In the genomic region with DNA sequence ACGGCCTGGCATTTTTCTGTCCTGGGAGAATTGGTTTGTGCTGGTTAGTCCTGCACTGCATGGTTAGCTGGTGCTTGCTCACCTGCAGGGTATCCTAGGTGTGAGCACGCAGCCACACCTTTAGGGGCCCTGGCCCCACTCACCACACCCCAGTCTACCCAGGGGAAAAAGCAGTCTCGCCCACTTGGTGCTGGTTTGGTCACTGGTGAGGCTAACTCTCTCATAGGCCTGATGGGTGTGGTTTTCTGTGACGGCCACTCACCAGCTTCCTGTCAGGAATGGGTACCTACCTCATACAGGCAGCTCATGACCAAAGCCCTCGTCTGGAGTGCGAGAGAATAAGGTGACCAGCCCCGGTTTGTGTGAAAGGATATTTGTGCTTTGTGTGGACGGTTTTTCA, we compare ENCODE assay signal across 20 mouse cellular contexts. TPM values are rescaled to one million over a fixed set of nuclear protein-coding genes. Genes with fewer than 3 reads are reported as not detected.
DNase-seq lines count a peak whose midpoint lies in the region; ATAC-seq lines count a peak whose summit lies in the region.
"Had no signal": no experiment of that assay in that cellular context is flagged by ENCODE, and none has a peak within 500 bp of the region (broad histone marks: within the 10 kb centered on the region; RNA-seq: fewer than 3 reads in every experiment).

No protein-coding gene starts in this region.

- ATAC-seq in heart, embryonic 13.5 days (ENCODE audit: extremely low read depth, insufficient number of reproducible peaks, low FRiP score, low TSS enrichment), result no peak
- no peak for ATAC-seq in limb, embryonic 12.5 days (ENCODE audit: insufficient number of reproducible peaks, insufficient read depth, low FRiP score, low TSS enrichment, low read depth)
- no peak for ATAC-seq in neural tube, embryonic 13.5 days (ENCODE audit: low read depth)
- ATAC-seq in neural tube, embryonic 15.5 days (ENCODE audit: low FRiP score), result no peak
- ATAC-seq: activated CD4-positive, CD25-positive, alpha-beta regulatory T cell, adult 4 months; forebrain, embryonic 13.5 days; inflammation-experienced regulatory T-cells, adult 6 months; midbrain, embryonic 13.5 days; Patski had no signal

- peaks cover 20% of the 10 kb centered on the region for H3K36me3 ChIP-seq in heart, embryonic 13.5 days
- peaks cover 24% of the 10 kb centered on the region; the same call in 1 of the 2 replicates for H3K36me3 ChIP-seq in limb, embryonic 12.5 days
- peaks cover 30% of the 10 kb centered on the region for H3K36me3 ChIP-seq in limb, embryonic 10.5 days
- peaks cover 6% of the 10 kb centered on the region; the same call in 1 of the 2 replicates for H3K36me3 ChIP-seq in neural tube, embryonic 13.5 days
- 0 out of 2 replicates have a peak, but pooled peaks cover 3% of the 10 kb centered on the region for H3K36me3 ChIP-seq in neural tube, embryonic 15.5 days

- H3K9ac ChIP-seq in heart, embryonic 13.5 days, result 0 out of 2 replicates have a peak overlapping the region, but pooled peaks have one; percentile 41
- no peak overlapping the region for H3K9ac ChIP-seq in limb, embryonic 12.5 days (replicated peaks)
- peak overlapping the region; percentile 41; the same call in 1 of the 2 replicates for H3K9ac ChIP-seq in neural tube, embryonic 13.5 days
- no peak overlapping the region for H3K9ac ChIP-seq in neural tube, embryonic 15.5 days (replicated peaks)
- H3K9ac ChIP-seq: forebrain, embryonic 13.5 days; midbrain, embryonic 13.5 days had no signal

- peaks cover 78% of the 10 kb centered on the region for H3K4me1 ChIP-seq in heart, embryonic 13.5 days
- H3K4me1 ChIP-seq in limb, embryonic 12.5 days (replicated peaks), result peaks cover 50% of the 10 kb centered on the region
- H3K4me1 ChIP-seq in limb, embryonic 10.5 days, result peaks cover 43% of the 10 kb centered on the region
- H3K4me1 ChIP-seq in neural tube, embryonic 13.5 days (replicated peaks), result peaks cover 35% of the 10 kb centered on the region
- peaks cover 32% of the 10 kb centered on the region for H3K4me1 ChIP-seq in neural tube, embryonic 15.5 days

- H3K4me2 ChIP-seq in heart, embryonic 13.5 days, result no peak overlapping the region
- no peak overlapping the region for H3K4me2 ChIP-seq in limb, embryonic 12.5 days
- no peak overlapping the region for H3K4me2 ChIP-seq in neural tube, embryonic 13.5 days
- H3K4me2 ChIP-seq in neural tube, embryonic 15.5 days, result no peak overlapping the region
- H3K4me2 ChIP-seq: forebrain, embryonic 13.5 days; midbrain, embryonic 13.5 days had no signal

- DNase-seq in heart, postnatal 4 days, result no peak
- no peak for DNase-seq in limb, embryonic 10.5 days (ENCODE audit: low spot score)
- no peak for DNase-seq in gastrocnemius, postnatal 25 days
- DNase-seq in urinary bladder, postnatal 10 days (ENCODE audit: low spot score), result no peak
- DNase-seq: adrenal gland, postnatal 14 days; B cell, adult 2 months; cerebellum, adult 11-12 months; cerebellum, postnatal 25 days; retina, postnatal 1 day had no signal

- H3K27ac ChIP-seq in heart, embryonic 13.5 days (replicated peaks), result peak overlapping the region; percentile 39; the same call in 1 of the 2 replicates
- 0 out of 2 replicates have a peak overlapping the region, but pooled peaks have one; percentile 8 for H3K27ac ChIP-seq in limb, embryonic 12.5 days
- H3K27ac ChIP-seq in limb, embryonic 10.5 days, result no peak overlapping the region
- H3K27ac ChIP-seq in neural tube, embryonic 13.5 days (replicated peaks), result no peak overlapping the region
- H3K27ac ChIP-seq in neural tube, embryonic 15.5 days (replicated peaks), result no peak overlapping the region
- H3K27ac ChIP-seq: forebrain, embryonic 13.5 days; kidney, postnatal 0 days; midbrain, embryonic 13.5 days had no signal

- H3K9me3 ChIP-seq in heart, embryonic 13.5 days, result no peaks in the 10 kb centered on the region
- no peaks in the 10 kb centered on the region for H3K9me3 ChIP-seq in limb, embryonic 12.5 days
- H3K9me3 ChIP-seq in limb, embryonic 10.5 days (replicated peaks), result no peaks in the 10 kb centered on the region
- no peaks in the 10 kb centered on the region for H3K9me3 ChIP-seq in neural tube, embryonic 13.5 days
- no peaks in the 10 kb centered on the region for H3K9me3 ChIP-seq in neural tube, embryonic 15.5 days (replicated peaks)
- H3K9me3 ChIP-seq: forebrain, embryonic 13.5 days; hindbrain, embryonic 10.5 days; midbrain, embryonic 13.5 days had no signal

- no peak overlapping the region for H3K4me3 ChIP-seq in heart, embryonic 13.5 days
- H3K4me3 ChIP-seq in limb, embryonic 12.5 days (replicated peaks), result no peak overlapping the region
- no peak overlapping the region for H3K4me3 ChIP-seq in limb, embryonic 10.5 days
- H3K4me3 ChIP-seq in neural tube, embryonic 13.5 days, result no peak overlapping the region
- H3K4me3 ChIP-seq in neural tube, embryonic 15.5 days (replicated peaks), result no peak overlapping the region
- H3K4me3 ChIP-seq: forebrain, embryonic 13.5 days; hindbrain, embryonic 10.5 days; midbrain, embryonic 13.5 days had no signal

- WGBS in heart, embryonic 13.5 days, result 76% methylated on average over 8 of the region's 8 CpGs
- WGBS in limb, embryonic 12.5 days, result 75% methylated on average over 8 of the region's 8 CpGs
- 83% methylated on average over 8 of the region's 8 CpGs for WGBS in limb, embryonic 10.5 days
- 79% methylated on average over 8 of the region's 8 CpGs for WGBS in neural tube, embryonic 13.5 days
- WGBS in neural tube, embryonic 15.5 days, result 81% methylated on average over 8 of the region's 8 CpGs

- no peaks in the 10 kb centered on the region for H3K27me3 ChIP-seq in heart, embryonic 13.5 days (replicated peaks)
- H3K27me3 ChIP-seq in limb, embryonic 12.5 days, result no peaks in the 10 kb centered on the region
- no peaks in the 10 kb centered on the region for H3K27me3 ChIP-seq in limb, embryonic 10.5 days (ENCODE audit: low read depth, poor library complexity, severe bottlenecking)
- no peaks in the 10 kb centered on the region for H3K27me3 ChIP-seq in neural tube, embryonic 13.5 days
- no peaks in the 10 kb centered on the region for H3K27me3 ChIP-seq in neural tube, embryonic 15.5 days (replicated peaks)
- H3K27me3 ChIP-seq: midbrain, embryonic 13.5 days; Patski had no signal

RNA-seq across cellular contexts. Expression of a gene that starts 29.4 kb away (rescaled TPM):
- polyA plus RNA-seq in heart, embryonic 13.5 days (2015; fragmentation: Nextera tagmentation; extraction: Ambion mirVana), result 46.4 and 47.1 TPM in 2 replicates
- total RNA-seq in heart, postnatal 4 days (2021), result 10 to 100 TPM; 45.4 to 46.0 TPM
- polyA plus RNA-seq in limb, embryonic 12.5 days (2016; fragmentation: Nextera tagmentation; extraction: Ambion mirVana), result 48.0 and 48.1 TPM in 2 replicates
- polyA plus RNA-seq in limb, embryonic 10.5 days (2016; fragmentation: Nextera tagmentation; extraction: Ambion mirVana), result 40.9 and 47.9 TPM in 2 replicates
- polyA plus RNA-seq in neural tube, embryonic 13.5 days (2015; fragmentation: Nextera tagmentation; extraction: Ambion mirVana), result 35.9 and 37.3 TPM in 2 replicates
- polyA plus RNA-seq in neural tube, embryonic 15.5 days (2015; fragmentation: Nextera tagmentation; extraction: Ambion mirVana), result 30.7 and 34.7 TPM in 2 replicates
- total RNA-seq in gastrocnemius, postnatal 25 days (2021), result 10 to 100 TPM in 1 of 2 experiments, 1 to 10 TPM in 1; 8.1 to 12.4 TPM

RNA-seq across cellular contexts. Expression of a gene that starts 56.1 kb away (rescaled TPM):
- polyA plus RNA-seq in heart, embryonic 13.5 days (2015; fragmentation: Nextera tagmentation; extraction: Ambion mirVana), result 108 and 112 TPM in 2 replicates
- 100 to 1,000 TPM; 151 to 169 TPM for total RNA-seq in heart, postnatal 4 days (2021)
- 184 and 185 TPM in 2 replicates for polyA plus RNA-seq in limb, embryonic 12.5 days (2016; fragmentation: Nextera tagmentation; extraction: Ambion mirVana)
- 194 and 232 TPM in 2 replicates for polyA plus RNA-seq in limb, embryonic 10.5 days (2016; fragmentation: Nextera tagmentation; extraction: Ambion mirVana)
- polyA plus RNA-seq in neural tube, embryonic 13.5 days (2015; fragmentation: Nextera tagmentation; extraction: Ambion mirVana), result 102 and 106 TPM in 2 replicates
- 104 and 116 TPM in 2 replicates for polyA plus RNA-seq in neural tube, embryonic 15.5 days (2015; fragmentation: Nextera tagmentation; extraction: Ambion mirVana)
- total RNA-seq in gastrocnemius, postnatal 25 days (2021), result 10 to 100 TPM; 52.0 to 67.4 TPM

RNA-seq across cellular contexts. Expression of a gene that starts 56.1 kb away (rescaled TPM):
- 8.1 and 9.6 TPM in 2 replicates for polyA plus RNA-seq in heart, embryonic 13.5 days (2015; fragmentation: Nextera tagmentation; extraction: Ambion mirVana)
- total RNA-seq in heart, postnatal 4 days (2021), result 10 to 100 TPM; 12.9 to 13.4 TPM
- polyA plus RNA-seq in limb, embryonic 12.5 days (2016; fragmentation: Nextera tagmentation; extraction: Ambion mirVana), result 10.4 and 11.8 TPM in 2 replicates
- 5.3 and 7.5 TPM in 2 replicates for polyA plus RNA-seq in limb, embryonic 10.5 days (2016; fragmentation: Nextera tagmentation; extraction: Ambion mirVana)
- polyA plus RNA-seq in neural tube, embryonic 13.5 days (2015; fragmentation: Nextera tagmentation; extraction: Ambion mirVana), result 23.9 and 27.3 TPM in 2 replicates
- 22.0 and 23.5 TPM in 2 replicates for polyA plus RNA-seq in neural tube, embryonic 15.5 days (2015; fragmentation: Nextera tagmentation; extraction: Ambion mirVana)
- total RNA-seq in gastrocnemius, postnatal 25 days (2021), result 10 to 100 TPM; 10.4 to 13.5 TPM

RNA-seq across cellular contexts. Expression of a gene that starts 58.3 kb away (rescaled TPM):
- 23.6 and 24.8 TPM in 2 replicates for polyA plus RNA-seq in heart, embryonic 13.5 days (2015; fragmentation: Nextera tagmentation; extraction: Ambion mirVana)
- 10 to 100 TPM; 34.8 to 39.6 TPM for total RNA-seq in heart, postnatal 4 days (2021)
- 18.8 and 20.0 TPM in 2 replicates for polyA plus RNA-seq in limb, embryonic 12.5 days (2016; fragmentation: Nextera tagmentation; extraction: Ambion mirVana)
- polyA plus RNA-seq in limb, embryonic 10.5 days (2016; fragmentation: Nextera tagmentation; extraction: Ambion mirVana), result 10.9 and 12.9 TPM in 2 replicates
- 192 and 198 TPM in 2 replicates for polyA plus RNA-seq in neural tube, embryonic 13.5 days (2015; fragmentation: Nextera tagmentation; extraction: Ambion mirVana)
- 276 and 315 TPM in 2 replicates for polyA plus RNA-seq in neural tube, embryonic 15.5 days (2015; fragmentation: Nextera tagmentation; extraction: Ambion mirVana)
- total RNA-seq in gastrocnemius, postnatal 25 days (2021), result 1 to 10 TPM; 2.7 to 3.8 TPM

Comparison
In these comparisons a context has a peak if more than half of its experiments do, and no peak if none do; other contexts are left out.
1. H3K27ac ChIP-seq: peak in heart, embryonic 13.5 days (single experiment) and limb, embryonic 12.5 days (single experiment); none in limb, embryonic 10.5 days (single experiment), neural tube, embryonic 13.5 days (single experiment) and neural tube, embryonic 15.5 days (single experiment).
2. H3K9ac ChIP-seq: peak in heart, embryonic 13.5 days (single experiment) and neural tube, embryonic 13.5 days (single experiment); none in limb, embryonic 12.5 days (single experiment) and neural tube, embryonic 15.5 days (single experiment).